Mouse (Mus musculus): ENCODE measurements around the gene Vpreb3. TPM values are rescaled to one million over a fixed set of nuclear protein-coding genes. Genes with fewer than 3 reads are reported as not detected.
"Not testable (repeated sequence)": the region's sequence is repeated elsewhere in the genome, so short reads cannot be mapped to it uniquely, and the experiment has no call there.

Gene Vpreb3
- total RNA-seq, 2 experiments from 2014 or later: not detected

DNA sequence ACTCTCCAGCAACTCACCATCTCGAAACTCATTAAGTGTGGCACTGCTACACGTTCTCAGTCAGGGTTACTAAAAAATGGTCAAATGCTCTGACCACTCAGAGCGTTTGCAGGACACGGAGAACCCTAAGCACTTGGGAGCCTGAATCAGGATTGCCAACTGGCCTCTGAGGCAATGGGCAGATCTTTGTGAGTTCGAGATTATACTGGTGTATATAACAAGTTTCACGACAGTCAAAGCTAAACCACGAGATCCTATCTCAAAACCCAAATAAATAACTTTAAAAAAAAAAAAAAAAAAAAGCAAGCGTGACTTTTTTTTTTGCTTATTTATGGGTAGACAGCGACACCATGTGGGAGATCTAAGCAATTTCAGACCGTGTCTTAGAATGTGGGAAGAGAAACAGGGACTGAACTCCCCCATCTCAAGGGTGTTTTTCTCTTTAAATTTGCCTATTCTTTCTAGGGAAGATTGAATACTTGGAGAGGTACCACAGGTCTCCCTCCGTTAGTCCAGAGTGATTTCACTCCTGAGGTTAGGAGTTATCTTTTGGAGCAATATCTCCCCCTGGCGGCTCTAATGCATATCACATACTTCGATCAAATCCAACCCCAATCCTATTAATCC is 8.7 kb downstream of the Vpreb3 start:
- peak in 1 of 2 experiments; percentile 52 for DNase-seq (ENCODE audit: low spot score in 2 of 2)

DNA sequence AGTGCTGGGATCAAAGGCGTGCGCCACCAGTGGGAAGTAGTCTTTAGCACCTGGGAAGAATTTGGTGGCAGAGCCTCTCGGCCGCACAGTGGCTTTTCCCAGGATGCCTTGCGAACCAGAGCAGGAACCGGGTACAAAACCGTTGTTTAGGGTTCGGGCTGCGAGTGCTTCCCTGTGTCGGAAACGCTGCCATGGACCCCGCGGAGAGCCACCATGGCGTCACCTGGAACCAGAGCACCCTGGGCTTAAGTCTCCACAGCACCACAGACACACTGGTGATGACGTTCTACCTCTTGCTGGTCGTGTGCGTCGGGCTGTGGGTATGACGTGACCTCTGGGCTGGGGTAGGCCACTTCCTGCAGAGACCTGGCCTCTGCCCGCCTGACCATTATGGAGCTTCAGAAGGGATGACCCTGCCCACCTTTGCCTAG is 11.5 kb downstream of the Vpreb3 start, which contains the start of gene Gm5134:
TSS of gene Gm5134 (plus strand) at position 134 of the 431 bp plus-strand sequence.
- no peak for DNase-seq (ENCODE audit: low spot score in 2 of 2)

DNA sequence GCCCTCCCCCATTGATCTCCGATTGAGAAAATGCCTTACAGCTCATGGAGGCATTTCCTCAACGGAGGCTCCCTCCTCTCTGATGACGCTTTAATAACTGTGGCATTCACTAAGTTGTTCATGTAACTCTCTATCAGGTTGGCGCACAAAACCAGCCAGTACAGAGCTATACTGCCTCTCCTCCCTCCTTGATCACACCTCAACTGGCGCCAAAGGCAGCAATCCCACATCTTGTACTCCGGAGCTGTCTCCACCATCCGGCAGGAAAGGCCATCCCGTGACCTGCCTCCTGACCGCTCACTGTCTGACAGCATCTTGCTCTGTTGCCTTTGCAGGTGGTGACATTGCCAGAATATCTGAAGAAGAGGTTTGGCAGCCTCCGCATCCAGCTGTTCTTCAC is 31.0 kb downstream of the Vpreb3 start:
- no peak for DNase-seq (ENCODE audit: low spot score in 2 of 2)

DNA sequence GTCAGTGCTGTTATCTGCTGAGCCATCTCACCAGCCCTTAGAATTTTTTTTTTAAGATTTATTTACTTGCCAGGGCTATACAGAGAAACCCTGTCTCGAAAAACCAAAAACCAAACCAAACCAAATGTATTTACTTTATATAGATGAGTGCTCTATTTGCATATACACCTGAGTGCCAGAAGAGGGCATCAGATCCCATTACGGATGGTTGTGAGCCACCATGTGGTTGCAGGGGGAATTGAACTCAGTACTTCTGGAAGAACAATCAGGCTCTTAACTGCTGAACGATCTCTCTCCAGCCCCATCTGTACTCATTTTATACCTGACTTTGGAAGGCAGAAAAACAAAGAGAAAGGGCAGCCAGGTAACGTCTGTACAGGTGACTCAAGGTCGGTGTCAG is 32.4 kb downstream of the Vpreb3 start:
- DNase-seq (ENCODE audit: low spot score in 2 of 2): peak in 1 of 2 experiments; percentile 12

DNA sequence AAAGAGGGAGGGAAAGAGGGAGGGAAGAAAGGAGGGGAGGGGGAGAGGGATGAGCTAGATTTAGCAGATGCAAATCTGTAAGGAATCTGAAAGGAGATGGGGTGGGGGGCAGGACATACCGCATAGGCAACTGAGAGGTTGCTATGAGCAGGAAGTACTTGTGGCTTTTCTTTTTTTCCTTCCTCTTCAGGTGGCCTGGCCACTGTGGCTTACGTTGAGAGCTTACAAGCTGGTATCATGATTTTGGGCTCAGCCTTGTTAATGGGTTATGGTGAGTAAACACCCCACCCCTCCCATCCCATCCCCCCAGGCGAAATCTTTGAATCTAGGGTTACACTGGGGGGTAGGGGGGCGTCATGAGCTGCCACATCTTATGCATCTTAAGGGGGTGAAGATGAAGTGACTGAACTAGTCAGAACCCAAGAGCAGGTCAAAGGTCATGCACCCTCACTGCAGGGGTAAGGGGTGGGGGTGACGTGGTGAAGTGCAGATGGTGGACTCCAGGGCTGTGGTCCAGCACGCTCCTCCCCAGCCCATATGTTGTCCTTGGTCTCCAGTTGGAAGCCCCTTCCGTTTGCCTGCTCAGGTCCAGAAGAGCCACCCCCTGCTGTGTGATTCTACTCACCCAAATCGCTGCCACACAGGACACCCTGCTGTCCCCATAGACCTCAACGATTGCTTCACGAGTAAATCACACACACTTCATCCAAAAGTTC is 35.4 kb downstream of the Vpreb3 start:
- DNase-seq (ENCODE audit: low spot score in 2 of 2): no peak

DNA sequence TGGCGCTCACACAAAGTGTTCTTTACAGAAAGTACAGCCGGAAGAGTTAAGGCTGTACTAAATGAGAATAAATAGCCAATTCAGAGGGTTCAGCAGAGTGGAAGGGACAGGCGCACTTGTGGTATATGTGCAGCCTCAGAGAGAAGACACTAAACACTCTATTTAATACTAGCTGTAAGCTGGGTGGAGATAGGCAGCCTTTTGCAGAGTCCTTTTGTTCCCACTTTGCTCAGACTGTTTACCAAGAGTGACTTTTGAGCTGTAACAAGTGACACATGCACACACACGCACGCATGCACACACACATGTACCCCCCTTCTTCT is 35.9 kb downstream of the Vpreb3 start:
- DNase-seq (ENCODE audit: low spot score in 2 of 2): no peak

DNA sequence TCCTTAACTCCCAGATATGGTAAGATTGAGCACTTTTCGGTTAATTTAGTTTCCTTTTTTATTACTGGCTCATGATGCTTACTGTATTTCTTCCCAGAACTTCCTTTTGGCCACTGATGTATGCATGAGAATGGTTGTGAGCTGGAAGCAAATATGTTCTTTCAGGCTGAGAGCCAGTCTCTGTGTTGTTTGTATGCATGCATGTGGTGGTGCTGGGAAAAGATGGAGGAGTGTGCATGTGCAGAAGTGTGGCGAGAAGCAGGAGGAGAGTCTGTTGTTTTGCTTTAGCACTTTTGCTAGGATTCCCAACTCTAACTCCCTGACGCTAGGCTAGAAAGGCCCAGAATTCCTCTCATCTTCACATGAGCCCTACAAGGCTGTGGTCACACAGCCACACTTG is 36.6 kb downstream of the Vpreb3 start:
- DNase-seq (ENCODE audit: low spot score in 2 of 2): no peak

DNA sequence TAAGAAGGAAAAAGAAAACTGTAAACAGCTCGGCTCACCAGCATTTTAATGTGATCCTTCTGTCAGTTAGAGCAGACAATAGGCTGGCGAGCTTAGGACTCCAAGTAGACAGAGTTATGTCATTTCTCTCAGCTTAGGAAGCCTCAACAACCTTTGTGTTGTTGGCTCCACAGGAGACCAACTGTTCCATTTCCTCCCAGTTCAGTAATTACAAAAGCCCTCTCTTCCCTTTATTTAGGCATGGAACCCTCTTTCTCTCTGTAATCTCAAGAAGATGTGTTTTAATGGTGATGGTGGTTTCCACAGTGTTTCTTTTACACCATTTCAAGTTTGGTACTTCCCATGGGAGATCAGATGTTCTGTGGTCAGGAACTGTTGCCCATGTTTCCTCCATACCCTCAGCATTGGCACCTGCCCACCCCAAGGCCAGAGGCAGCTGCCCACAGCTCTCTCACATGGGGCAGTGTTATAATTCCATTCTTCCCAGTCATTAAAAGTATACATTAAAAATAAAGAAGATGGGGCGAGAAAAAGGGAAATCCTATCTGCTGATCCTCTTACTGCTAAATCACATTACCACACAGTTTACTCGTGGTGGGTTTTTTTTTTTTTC is 47.7 kb downstream of the Vpreb3 start:
- DNase-seq (ENCODE audit: low spot score in 2 of 2): no peak

DNA sequence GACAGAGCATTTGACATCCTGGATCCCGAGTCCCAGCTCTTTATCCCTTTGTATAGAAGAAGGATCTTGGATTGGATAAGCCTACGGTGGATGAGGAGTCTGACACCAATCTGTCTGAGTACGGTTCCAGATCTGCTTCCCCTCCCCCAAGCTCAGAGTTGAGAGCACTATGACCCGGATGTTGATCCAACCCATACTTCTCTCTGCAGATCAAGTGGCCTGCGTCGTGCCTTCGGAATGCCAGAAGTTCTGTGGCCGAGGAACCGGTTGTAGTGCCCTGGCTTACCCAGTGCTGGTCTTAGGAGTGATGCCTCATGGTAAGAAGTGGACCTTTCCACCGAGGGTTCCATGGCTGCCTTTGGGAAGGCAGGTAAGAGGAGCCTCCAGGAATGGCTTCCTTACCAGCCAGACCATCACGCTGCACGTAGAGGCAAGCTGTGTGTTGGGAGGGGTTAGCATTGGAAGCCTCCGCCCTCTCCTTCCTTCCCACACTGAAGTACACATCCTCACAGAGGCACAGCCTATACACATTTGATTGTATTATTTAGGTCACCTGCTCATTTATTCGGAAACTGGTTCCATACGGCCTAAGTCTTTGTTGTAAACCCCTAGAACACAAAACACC is 50.9 kb downstream of the Vpreb3 start:
- no peak for DNase-seq (ENCODE audit: low spot score in 2 of 2)

DNA sequence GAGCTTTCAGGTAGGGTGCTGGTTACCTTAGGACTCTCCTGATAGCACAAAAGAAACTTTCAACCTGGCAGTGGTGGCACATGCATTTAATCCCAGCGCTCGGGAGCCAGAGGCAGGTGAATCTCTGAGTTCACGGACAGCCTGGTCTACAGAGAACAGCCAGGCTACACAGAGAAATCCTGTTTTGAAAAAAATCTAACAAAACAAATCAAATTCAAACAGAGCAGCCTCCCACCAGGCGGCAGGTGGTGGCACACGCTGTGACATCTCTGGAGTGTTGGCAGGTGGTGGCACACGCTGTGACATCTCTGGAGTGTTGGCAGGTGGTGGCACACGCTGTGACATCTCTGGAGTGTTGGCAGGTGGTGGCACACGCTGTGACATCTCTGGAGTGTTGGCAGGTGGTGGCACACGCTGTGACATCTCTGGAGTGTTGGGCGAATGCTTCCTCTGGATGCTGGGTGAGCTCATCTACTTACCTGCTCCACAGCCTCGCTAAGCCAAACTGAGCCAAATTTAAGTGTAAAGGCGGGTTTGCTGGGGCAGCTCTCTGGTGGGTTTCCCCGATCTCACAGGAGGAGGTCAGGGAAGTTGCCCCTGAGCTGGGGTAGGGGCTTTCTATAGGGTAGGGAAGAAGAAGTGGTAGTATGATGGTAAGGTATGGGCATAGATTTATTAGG is 51.8 kb downstream of the Vpreb3 start:
- not testable (repeated sequence) for DNase-seq (ENCODE audit: low spot score in 2 of 2)

DNA sequence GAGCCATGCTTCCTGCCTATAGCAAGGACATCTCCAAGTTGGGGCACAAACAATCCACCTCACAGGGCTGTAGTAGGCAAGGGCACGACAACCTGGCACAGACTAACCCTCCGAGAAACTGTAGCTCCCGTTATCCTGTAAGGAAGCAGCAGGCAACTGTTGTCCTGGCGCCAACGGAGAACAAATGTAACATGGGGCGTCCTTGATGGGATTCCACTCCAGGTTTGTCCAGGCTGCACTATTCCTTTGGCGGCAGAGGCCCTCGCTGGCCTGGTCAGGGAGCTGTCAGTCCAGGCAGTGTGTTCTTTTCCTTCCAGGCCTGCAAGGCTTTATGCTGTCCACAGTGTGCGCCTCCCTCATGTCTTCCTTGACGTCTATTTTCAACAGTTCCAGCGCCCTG is 52.6 kb downstream of the Vpreb3 start:
- DNase-seq (ENCODE audit: low spot score in 2 of 2): no peak

DNA sequence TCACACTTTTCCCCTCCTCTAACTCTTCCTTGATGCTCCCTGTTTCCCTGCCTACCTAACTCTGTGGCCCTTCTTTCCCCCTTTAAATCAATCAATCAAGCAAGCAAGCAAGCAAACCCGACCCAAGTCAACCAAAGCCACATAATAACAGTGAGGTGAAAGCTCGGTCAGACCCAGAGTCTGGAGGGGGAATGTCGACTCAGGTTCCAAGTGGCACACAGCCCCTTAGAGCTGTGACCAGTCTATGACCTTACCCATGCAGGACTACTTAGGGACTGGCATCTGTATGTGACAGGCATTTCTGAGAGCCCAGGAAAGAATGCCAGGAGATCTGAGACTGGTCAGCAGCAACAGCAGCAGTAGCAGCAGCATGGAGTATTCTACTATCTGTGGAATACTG is 53.5 kb downstream of the Vpreb3 start:
- no peak for DNase-seq (ENCODE audit: low spot score in 2 of 2)

Other genes with a start within 250 kb of the Vpreb3 start
- gene Cabin1, start 178.7 kb upstream of the Vpreb3 start, total RNA-seq (2021): 10 to 100 TPM; 25.8 to 32.3 TPM
- gene Ddt, start 169.6 kb upstream of the Vpreb3 start, total RNA-seq (2021): 100 to 1,000 TPM; 137 to 153 TPM
- gene Gm20441, start 162.1 kb upstream of the Vpreb3 start, total RNA-seq (2021): not detected
- gene Gstt3, start 161.6 kb upstream of the Vpreb3 start, total RNA-seq (2021): 10 to 100 TPM; 19.5 to 30.6 TPM
- gene Gstt1, start 144.5 kb upstream of the Vpreb3 start, total RNA-seq (2021): 10 to 100 TPM; 57.9 to 82.4 TPM
- gene Gstt4, start 120.5 kb upstream of the Vpreb3 start, total RNA-seq (2021): not detected
- 10 to 100 TPM; 25.5 to 31.1 TPM for gene Gstt2, start 105.6 kb upstream of the Vpreb3 start, total RNA-seq (2021)
- 100 to 1,000 TPM; 221 to 268 TPM for gene Mif, start 82.8 kb upstream of the Vpreb3 start, total RNA-seq (2021)
- gene Derl3, start 49.6 kb upstream of the Vpreb3 start, total RNA-seq (2021): 1 to 10 TPM; 1.4 to 2.3 TPM
- gene Smarcb1, start 21.4 kb upstream of the Vpreb3 start, total RNA-seq (2021): 10 to 100 TPM; 64.4 to 70.6 TPM
- gene Chchd10, start 9.9 kb upstream of the Vpreb3 start, total RNA-seq (2021): 1,000 to 10,000 TPM in 1 of 2 experiments, 100 to 1,000 TPM in 1; 918 to 1,521 TPM
- 1 to 10 TPM; 5.4 to 5.7 TPM for gene Mmp11, start 6.6 kb upstream of the Vpreb3 start, total RNA-seq (2021)
- under 1 TPM; 0.63 to 0.64 TPM for gene Gm867, start 2.4 kb upstream of the Vpreb3 start, total RNA-seq (2021)
- not detected for gene Gm5134, start 11.5 kb downstream of the Vpreb3 start, total RNA-seq (2021)
- gene Zfp280b, start 89.6 kb downstream of the Vpreb3 start, total RNA-seq (2021): 1 to 10 TPM; 5.8 to 6.9 TPM
- not detected for gene Slc5a4b, start 167.9 kb downstream of the Vpreb3 start, total RNA-seq (2021)
- gene Slc5a4a, start 204.4 kb downstream of the Vpreb3 start, total RNA-seq (2021): not detected